25 mouse cellular contexts compared by ENCODE assay signal in the genomic region with DNA sequence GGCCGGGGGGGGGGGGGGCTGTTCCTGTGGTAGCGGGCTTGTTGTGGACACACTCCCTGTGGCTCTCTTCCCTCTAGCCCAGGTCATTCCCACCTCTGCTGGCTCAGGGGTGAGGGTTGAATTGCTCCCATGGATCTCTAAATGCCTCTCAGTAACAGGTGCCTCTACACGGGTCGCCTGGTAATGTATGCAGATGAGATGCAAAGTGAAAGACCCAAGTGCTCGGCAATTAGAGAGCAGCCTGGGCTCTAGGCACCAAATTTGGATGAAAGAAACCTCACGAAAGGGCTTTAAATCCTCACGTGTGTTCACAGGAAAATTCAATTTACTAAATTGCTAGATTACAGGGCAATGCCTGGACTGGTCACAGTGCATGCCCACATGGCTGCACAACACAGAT. TPM values are rescaled to one million over a fixed set of nuclear protein-coding genes. Genes with fewer than 3 reads are reported as not detected.
A peak's percentile ranks its signal among the peaks of the same experiment; 100 is the strongest.
DNase-seq lines count a peak whose midpoint lies in the region; ATAC-seq and TF ChIP-seq lines count a peak whose summit lies in the region.
"Had no signal": no experiment of that assay in that cellular context is flagged by ENCODE, and none has a peak within 500 bp of the region (broad histone marks: within the 10 kb centered on the region; RNA-seq: fewer than 3 reads in every experiment).

No protein-coding gene starts in this region.

- H3K4me2 ChIP-seq in forebrain, embryonic 16.5 days (ENCODE audit: low read length), result no peak overlapping the region
- H3K4me2 ChIP-seq in forebrain, embryonic 13.5 days, result no peak overlapping the region
- no peak overlapping the region for H3K4me2 ChIP-seq in midbrain, embryonic 12.5 days (replicated peaks)
- H3K4me2 ChIP-seq in midbrain, embryonic 11.5 days, result no peak overlapping the region
- H3K4me2 ChIP-seq: embryonic facial prominence, embryonic 12.5 days; embryonic facial prominence, embryonic 15.5 days; forebrain, embryonic 12.5 days; heart, embryonic 12.5 days; heart, embryonic 15.5 days; hindbrain, embryonic 14.5 days had no signal

- H3K9ac ChIP-seq in forebrain, embryonic 16.5 days (replicated peaks; ENCODE audit: low read depth, low read length), result no peak overlapping the region
- no peak overlapping the region for H3K9ac ChIP-seq in forebrain, embryonic 13.5 days
- no peak overlapping the region for H3K9ac ChIP-seq in midbrain, embryonic 12.5 days (replicated peaks)
- no peak overlapping the region for H3K9ac ChIP-seq in midbrain, embryonic 11.5 days (ENCODE audit: low read length)
- H3K9ac ChIP-seq: embryonic facial prominence, embryonic 12.5 days; embryonic facial prominence, embryonic 15.5 days; forebrain, embryonic 12.5 days; heart, embryonic 12.5 days; heart, embryonic 15.5 days; hindbrain, embryonic 14.5 days had no signal

- no peaks in the 10 kb centered on the region for H3K27me3 ChIP-seq in forebrain, embryonic 16.5 days (replicated peaks; ENCODE audit: control insufficient read depth, insufficient read depth, low read length)
- H3K27me3 ChIP-seq in forebrain, embryonic 13.5 days, result no peaks in the 10 kb centered on the region
- peaks cover 3% of the 10 kb centered on the region; the same call in 1 of the 2 replicates for H3K27me3 ChIP-seq in midbrain, embryonic 12.5 days
- no peaks in the 10 kb centered on the region for H3K27me3 ChIP-seq in midbrain, embryonic 11.5 days (ENCODE audit: control insufficient read depth, insufficient read depth, low read length)
- H3K27me3 ChIP-seq in cerebellum, adult 2 months (ENCODE audit: control insufficient read depth, insufficient read depth, low read length), result no peaks in the 10 kb centered on the region
- H3K27me3 ChIP-seq: embryonic facial prominence, embryonic 12.5 days had no signal

- H3K9me3 ChIP-seq in forebrain, embryonic 16.5 days (ENCODE audit: control insufficient read depth, low read length), result no peaks in the 10 kb centered on the region
- H3K9me3 ChIP-seq in forebrain, embryonic 13.5 days (replicated peaks), result no peaks in the 10 kb centered on the region
- no peaks in the 10 kb centered on the region for H3K9me3 ChIP-seq in midbrain, embryonic 12.5 days
- H3K9me3 ChIP-seq in midbrain, embryonic 11.5 days (ENCODE audit: control insufficient read depth, low read length), result no peaks in the 10 kb centered on the region
- H3K9me3 ChIP-seq: embryonic facial prominence, embryonic 12.5 days; embryonic facial prominence, embryonic 15.5 days; forebrain, embryonic 12.5 days; heart, embryonic 12.5 days; heart, embryonic 15.5 days; hindbrain, embryonic 10.5 days had no signal

- 0 out of 2 replicates have a peak, but pooled peaks have one; percentile 35 for ATAC-seq in forebrain, embryonic 16.5 days
- no peak; the same call in 1 of the 2 replicates for ATAC-seq in forebrain, embryonic 13.5 days
- no peak for ATAC-seq in midbrain, embryonic 12.5 days (ENCODE audit: low FRiP score, low read depth)
- ATAC-seq in midbrain, embryonic 11.5 days (ENCODE audit: low FRiP score), result no peak
- ATAC-seq: activated CD4-positive, CD25-positive, alpha-beta regulatory T cell, adult 4 months had no signal

- no peak for TF ChIP-seq CTCF in cerebellum, adult 2 months (IDR thresholded peaks at IDR 0.05; ENCODE audit: borderline replicate concordance, insufficient read depth, low read depth, low read length)

- WGBS in forebrain, embryonic 16.5 days, result 26% methylated on average over 7 of the region's 7 CpGs
- 24% methylated on average over 7 of the region's 7 CpGs for WGBS in forebrain, embryonic 13.5 days
- 32% methylated on average over 7 of the region's 7 CpGs for WGBS in midbrain, embryonic 12.5 days
- 51% methylated on average over 7 of the region's 7 CpGs for WGBS in midbrain, embryonic 11.5 days
- WGBS in cerebellum, adult 2 months, result 43% methylated on average over 7 of the region's 7 CpGs

- peaks cover 8% of the 10 kb centered on the region for H3K4me1 ChIP-seq in forebrain, embryonic 16.5 days (replicated peaks; ENCODE audit: control insufficient read depth, insufficient read depth, low read length)
- peaks cover 35% of the 10 kb centered on the region for H3K4me1 ChIP-seq in forebrain, embryonic 13.5 days
- peaks cover 33% of the 10 kb centered on the region for H3K4me1 ChIP-seq in midbrain, embryonic 12.5 days
- H3K4me1 ChIP-seq in midbrain, embryonic 11.5 days (ENCODE audit: control insufficient read depth, insufficient read depth, low read length), result peaks cover 4% of the 10 kb centered on the region
- H3K4me1 ChIP-seq in cerebellum, adult 2 months (ENCODE audit: control insufficient read depth, insufficient read depth, low read length), result peaks cover 7% of the 10 kb centered on the region; the same call in 1 of the 2 replicates

- H3K27ac ChIP-seq in forebrain, embryonic 16.5 days (ENCODE audit: low read length), result no peak overlapping the region
- no peak overlapping the region for H3K27ac ChIP-seq in forebrain, embryonic 13.5 days
- H3K27ac ChIP-seq in midbrain, embryonic 12.5 days (replicated peaks), result 0 out of 2 replicates have a peak overlapping the region, but pooled peaks have one; percentile 16
- no peak overlapping the region for H3K27ac ChIP-seq in midbrain, embryonic 11.5 days (ENCODE audit: low read depth, low read length)
- H3K27ac ChIP-seq in cerebellum, adult 2 months (ENCODE audit: insufficient read depth, low read length), result no peak overlapping the region
- H3K27ac ChIP-seq: embryonic facial prominence, embryonic 12.5 days; embryonic facial prominence, embryonic 15.5 days; forebrain, embryonic 12.5 days; heart, embryonic 15.5 days; hindbrain, embryonic 14.5 days had no signal

- H3K36me3 ChIP-seq in forebrain, embryonic 16.5 days (ENCODE audit: control insufficient read depth, insufficient read depth), result no peaks in the 10 kb centered on the region
- no peaks in the 10 kb centered on the region for H3K36me3 ChIP-seq in forebrain, embryonic 13.5 days (ENCODE audit: poor library complexity, severe bottlenecking)
- H3K36me3 ChIP-seq in midbrain, embryonic 12.5 days, result no peaks in the 10 kb centered on the region
- no peaks in the 10 kb centered on the region for H3K36me3 ChIP-seq in midbrain, embryonic 11.5 days (ENCODE audit: control insufficient read depth, insufficient read depth, low read length)
- H3K36me3 ChIP-seq: embryonic facial prominence, embryonic 12.5 days; embryonic facial prominence, embryonic 15.5 days; forebrain, embryonic 12.5 days; heart, embryonic 12.5 days; heart, embryonic 15.5 days; hindbrain, embryonic 10.5 days had no signal

- no peak overlapping the region for H3K4me3 ChIP-seq in forebrain, embryonic 16.5 days (replicated peaks; ENCODE audit: low read length)
- no peak overlapping the region for H3K4me3 ChIP-seq in forebrain, embryonic 13.5 days
- no peak overlapping the region for H3K4me3 ChIP-seq in midbrain, embryonic 12.5 days
- no peak overlapping the region for H3K4me3 ChIP-seq in midbrain, embryonic 11.5 days (ENCODE audit: low read depth, low read length)
- H3K4me3 ChIP-seq in cerebellum, adult 2 months (replicated peaks; ENCODE audit: insufficient read depth, low read depth, low read length), result no peak overlapping the region
- H3K4me3 ChIP-seq: embryonic facial prominence, embryonic 12.5 days; embryonic facial prominence, embryonic 15.5 days; forebrain, embryonic 12.5 days; heart, embryonic 12.5 days; heart, embryonic 15.5 days; hindbrain, embryonic 10.5 days had no signal

- DNase-seq in midbrain, embryonic 11.5 days (ENCODE audit: low spot score, missing footprints), result no peak
- peak; percentile 59 for DNase-seq in MN1 (ENCODE audit: low spot score)
- DNase-seq in cerebellum, adult 2 months, result no peak
- DNase-seq: adrenal gland, adult 8-10 months; adrenal gland, postnatal 25 days; B cell, adult 2 months; cerebellum, adult 18-20 months; cerebellum, adult 9-11 months; cerebellum, postnatal 25 days; gastrocnemius, postnatal 25 days; heart, adult 18-20 months; heart, postnatal 10 days; heart, postnatal 36 days; kidney, adult 18-20 months had no signal

- no peak for TF ChIP-seq POLR2A in cerebellum, adult 2 months (IDR thresholded peaks at IDR 0.05; ENCODE audit: borderline replicate concordance, insufficient read depth, low read length)

RNA-seq across cellular contexts. Expression of a gene that starts 29.3 kb away (rescaled TPM):
- 25.2 and 28.1 TPM in 2 replicates for polyA plus RNA-seq in forebrain, embryonic 16.5 days (2015; fragmentation: Nextera tagmentation; extraction: Ambion mirVana)
- 28.9 and 35.8 TPM in 2 replicates for polyA plus RNA-seq in forebrain, embryonic 13.5 days (2015; fragmentation: Nextera tagmentation; extraction: Ambion mirVana)
- 35.4 and 35.8 TPM in 2 replicates for polyA plus RNA-seq in midbrain, embryonic 12.5 days (2016; fragmentation: Nextera tagmentation; extraction: Ambion mirVana)
- 13.6 and 15.9 TPM in 2 replicates for polyA plus RNA-seq in midbrain, embryonic 11.5 days (2014; fragmentation: Nextera tagmentation; extraction: Ambion mirVana)
- 16.5 and 17.5 TPM in 2 replicates for polyA plus RNA-seq in cerebellum, adult 2 months (2012; rRNA removed)
- polyA plus RNA-seq: activated CD4-positive, CD25-positive, alpha-beta regulatory T cell, adult 4 months had no signal
